Mouse (Mus musculus): ENCODE measurements around the gene Gm20696. TPM values are rescaled to one million over a fixed set of nuclear protein-coding genes. Genes with fewer than 3 reads are reported as not detected.

The Gm20696 gene
- polyA plus RNA-seq, 1 experiment from 2014 or later: 3.0 TPM

DNA sequence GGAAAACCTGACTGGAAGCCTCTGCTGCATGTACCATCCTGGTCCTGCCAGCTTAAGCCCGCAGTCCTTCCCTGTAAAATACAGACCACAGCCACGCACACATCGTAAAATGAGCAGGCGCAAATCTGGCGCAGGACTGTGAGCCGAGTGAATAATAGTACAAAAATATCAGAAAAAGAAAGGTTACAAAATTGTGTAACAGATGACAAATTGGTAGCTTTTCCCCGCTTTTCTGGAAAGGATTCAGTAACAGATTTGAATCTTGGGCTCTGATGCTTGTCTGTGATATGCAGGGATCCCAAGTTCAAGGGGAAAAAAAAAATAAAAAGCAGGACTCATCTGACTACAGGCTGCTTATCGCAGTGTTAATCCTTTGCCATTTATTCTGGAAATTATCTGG, 289.9 kb downstream of the Gm20696 start:
- WGBS: 80% methylated on average over 8 of the region's 8 CpGs
- no peak overlapping the region for H3K27ac ChIP-seq (ENCODE audit: low read depth, low read length)
- H3K4me2 ChIP-seq (ENCODE audit: low read depth, low read length): no peak overlapping the region
- ATAC-seq (ENCODE audit: low read depth): no peak
- H3K36me3 ChIP-seq (ENCODE audit: control insufficient read depth, insufficient read depth, low read length): no peaks in the 10 kb centered on the region
- no peaks in the 10 kb centered on the region for H3K9me3 ChIP-seq (ENCODE audit: control insufficient read depth, low read length)
- peaks cover 5% of the 10 kb centered on the region; the same call in 1 of the 2 replicates for H3K4me1 ChIP-seq (ENCODE audit: control insufficient read depth, insufficient read depth, low read length)
- no peak overlapping the region for H3K9ac ChIP-seq (replicated peaks; ENCODE audit: low read depth, low read length)
- no peak overlapping the region for H3K4me3 ChIP-seq (ENCODE audit: low read depth, low read length)
- H3K27me3 ChIP-seq (ENCODE audit: control insufficient read depth, insufficient read depth, low read length): no peaks in the 10 kb centered on the region

DNA sequence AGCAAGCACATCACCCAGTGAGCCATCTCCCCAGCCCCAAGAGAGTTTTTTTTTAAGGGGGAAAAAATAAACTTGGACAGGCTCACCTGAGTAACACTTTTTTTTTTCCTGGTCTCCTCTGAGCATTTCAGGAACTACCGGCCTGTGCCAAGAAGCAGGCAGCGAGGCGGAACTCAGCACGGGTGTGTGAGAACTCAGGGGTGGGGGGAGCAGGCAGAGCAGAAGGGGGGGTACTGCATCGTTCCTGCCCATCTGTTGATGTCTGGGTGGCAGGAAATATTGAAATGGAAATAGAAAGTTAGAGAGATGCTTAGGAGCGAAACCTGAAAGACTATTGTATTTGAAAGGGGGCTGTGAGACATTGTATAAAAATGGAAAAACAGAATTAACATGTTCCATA, 290.7 kb downstream of the Gm20696 start:
- no peak for ATAC-seq (ENCODE audit: low read depth)
- peaks cover 5% of the 10 kb centered on the region; the same call in 1 of the 2 replicates for H3K4me1 ChIP-seq (ENCODE audit: control insufficient read depth, insufficient read depth, low read length)
- no peak overlapping the region for H3K4me2 ChIP-seq (ENCODE audit: low read depth, low read length)
- H3K36me3 ChIP-seq (ENCODE audit: control insufficient read depth, insufficient read depth, low read length): no peaks in the 10 kb centered on the region
- WGBS: 62% methylated on average over 6 of the region's 6 CpGs
- no peak overlapping the region for H3K9ac ChIP-seq (replicated peaks; ENCODE audit: low read depth, low read length)
- H3K4me3 ChIP-seq (ENCODE audit: low read depth, low read length): no peak overlapping the region
- H3K27me3 ChIP-seq (ENCODE audit: control insufficient read depth, insufficient read depth, low read length): no peaks in the 10 kb centered on the region
- H3K9me3 ChIP-seq (ENCODE audit: control insufficient read depth, low read length): no peaks in the 10 kb centered on the region
- H3K27ac ChIP-seq (ENCODE audit: low read depth, low read length): no peak overlapping the region

DNA sequence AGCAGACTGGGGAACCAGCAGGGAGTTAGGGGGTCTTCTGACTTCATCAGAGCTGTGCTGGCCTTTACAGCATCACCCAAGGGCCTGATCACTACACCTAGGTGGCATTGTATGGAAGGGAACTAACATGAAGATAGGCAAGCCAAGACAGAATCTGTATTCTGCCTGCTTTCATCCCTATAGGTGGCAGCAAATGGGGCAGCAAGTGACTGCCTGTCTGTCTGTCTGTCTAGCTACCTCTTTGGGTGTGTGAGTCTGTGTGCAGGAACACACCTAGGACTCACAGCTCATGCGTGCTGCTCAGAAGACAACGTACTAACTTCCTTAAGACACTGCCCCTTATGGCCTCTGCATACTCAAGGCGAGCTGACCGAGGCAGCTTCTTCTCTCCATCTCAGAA, 291.2 kb downstream of the Gm20696 start:
- H3K27ac ChIP-seq (ENCODE audit: low read depth, low read length): no peak overlapping the region
- H3K36me3 ChIP-seq (ENCODE audit: control insufficient read depth, insufficient read depth, low read length): no peaks in the 10 kb centered on the region
- no peak for ATAC-seq (ENCODE audit: low read depth)
- no peaks in the 10 kb centered on the region for H3K27me3 ChIP-seq (ENCODE audit: control insufficient read depth, insufficient read depth, low read length)
- 57% methylated on average over 4 of the region's 4 CpGs for WGBS
- no peak overlapping the region for H3K9ac ChIP-seq (replicated peaks; ENCODE audit: low read depth, low read length)
- H3K4me2 ChIP-seq (ENCODE audit: low read depth, low read length): no peak overlapping the region
- peaks cover 5% of the 10 kb centered on the region; the same call in 1 of the 2 replicates for H3K4me1 ChIP-seq (ENCODE audit: control insufficient read depth, insufficient read depth, low read length)
- no peak overlapping the region for H3K4me3 ChIP-seq (ENCODE audit: low read depth, low read length)
- no peaks in the 10 kb centered on the region for H3K9me3 ChIP-seq (ENCODE audit: control insufficient read depth, low read length)

DNA sequence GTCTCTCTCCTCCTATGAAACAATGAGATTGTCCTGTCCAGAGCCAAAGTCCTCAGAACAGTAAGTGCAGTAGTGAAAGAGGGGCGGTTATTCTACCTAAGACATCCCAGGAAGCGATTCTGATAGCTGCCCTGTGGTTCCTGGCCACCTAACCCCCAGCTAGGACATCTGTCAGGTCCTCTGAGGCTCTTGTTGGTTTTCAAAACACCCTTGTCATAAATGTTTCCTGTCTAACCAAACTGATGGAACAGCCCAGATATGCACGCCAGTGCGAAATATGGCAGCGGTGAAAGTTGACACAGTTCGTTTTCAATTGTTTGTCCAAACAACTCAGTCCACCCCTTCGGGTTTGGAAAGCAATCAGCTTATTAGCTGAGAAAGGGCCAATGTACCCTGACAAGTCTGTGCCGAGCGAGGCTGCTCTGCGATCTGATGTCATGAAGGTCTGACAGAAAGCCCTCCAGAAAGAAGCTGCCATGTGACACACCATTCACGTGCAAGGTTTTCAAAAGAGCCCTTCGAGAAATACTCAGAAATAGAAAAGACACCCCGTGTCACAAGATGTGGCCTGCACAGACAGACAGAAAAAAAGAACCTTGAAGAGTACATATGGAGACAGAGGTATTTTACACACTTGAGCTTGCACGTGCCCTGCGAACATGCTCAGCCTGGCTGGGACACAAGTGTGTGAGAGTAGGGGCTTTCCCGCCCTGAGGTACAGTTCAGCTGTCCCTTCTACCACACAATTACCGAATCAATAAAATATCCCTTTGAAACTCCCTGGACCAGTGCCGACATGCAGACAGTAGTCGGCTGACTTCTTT, 291.9 kb downstream of the Gm20696 start:
- no peaks in the 10 kb centered on the region for H3K9me3 ChIP-seq (ENCODE audit: control insufficient read depth, low read length)
- ATAC-seq (ENCODE audit: low read depth): no peak
- peaks cover 5% of the 10 kb centered on the region; the same call in 1 of the 2 replicates for H3K4me1 ChIP-seq (ENCODE audit: control insufficient read depth, insufficient read depth, low read length)
- no peak overlapping the region for H3K4me2 ChIP-seq (ENCODE audit: low read depth, low read length)
- H3K4me3 ChIP-seq (ENCODE audit: low read depth, low read length): no peak overlapping the region
- H3K27ac ChIP-seq (ENCODE audit: low read depth, low read length): no peak overlapping the region
- 62% methylated on average over 19 of the region's 19 CpGs for WGBS
- no peaks in the 10 kb centered on the region for H3K36me3 ChIP-seq (ENCODE audit: control insufficient read depth, insufficient read depth, low read length)
- no peaks in the 10 kb centered on the region for H3K27me3 ChIP-seq (ENCODE audit: control insufficient read depth, insufficient read depth, low read length)
- H3K9ac ChIP-seq (replicated peaks; ENCODE audit: low read depth, low read length): no peak overlapping the region

DNA sequence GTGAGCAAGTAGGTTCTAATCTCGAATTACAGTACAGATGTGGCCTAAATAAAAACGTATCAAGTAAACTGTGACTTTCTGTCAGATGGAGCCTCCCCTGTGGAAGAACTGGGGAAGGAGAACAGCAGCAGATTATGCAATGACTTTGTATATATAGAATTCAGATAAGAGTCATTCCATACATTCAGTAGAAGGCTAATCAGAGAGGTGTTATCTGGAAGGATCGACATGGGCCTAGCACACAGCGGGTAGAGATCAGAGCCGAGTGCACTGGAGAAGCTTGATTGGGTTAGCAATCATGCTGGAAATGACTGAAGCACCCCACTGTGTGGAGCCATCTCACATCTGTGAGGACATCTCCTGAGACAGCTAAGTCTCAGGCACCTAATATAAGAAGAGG, 294.2 kb downstream of the Gm20696 start:
- Histone ChIP-seq H3K4me1 (ENCODE audit: control insufficient read depth, insufficient read depth, low read length) (peaks cover 5% of the 10 kb centered on the region; the same call in 1 of the 2 replicates), H3K4me2 (ENCODE audit: low read depth, low read length) (no peak overlapping the region), H3K36me3 (ENCODE audit: control insufficient read depth, insufficient read depth, low read length) (no peaks in the 10 kb centered on the region), H3K4me3 (ENCODE audit: low read depth, low read length) (no peak overlapping the region), H3K9me3 (ENCODE audit: control insufficient read depth, low read length) (no peaks in the 10 kb centered on the region), H3K27me3 (ENCODE audit: control insufficient read depth, insufficient read depth, low read length) (no peaks in the 10 kb centered on the region), H3K9ac (replicated peaks; ENCODE audit: low read depth, low read length) (no peak overlapping the region), H3K27ac (ENCODE audit: low read depth, low read length) (no peak overlapping the region)
- no peak for ATAC-seq (ENCODE audit: low read depth)
- 89% methylated on average over 5 of the region's 5 CpGs for WGBS

DNA sequence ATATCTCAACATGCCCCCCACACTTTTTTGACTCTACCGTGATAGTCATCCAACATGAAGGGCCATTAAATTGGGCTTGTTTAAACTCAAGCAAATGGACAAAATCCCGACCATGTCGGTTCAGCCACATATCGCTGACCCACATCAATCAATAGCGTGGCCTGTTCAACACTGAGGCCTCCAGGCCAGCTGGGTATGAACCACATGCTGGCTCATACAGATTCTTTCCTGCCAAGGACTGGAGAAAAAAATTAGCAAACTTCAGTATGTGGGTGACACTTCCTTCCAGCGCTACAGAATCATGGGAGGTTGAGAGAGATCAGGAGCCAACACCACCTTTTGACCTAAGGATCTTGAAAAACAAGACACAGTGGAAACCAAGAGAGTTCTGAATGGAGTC, 294.6 kb downstream of the Gm20696 start:
- H3K4me1 ChIP-seq (ENCODE audit: control insufficient read depth, insufficient read depth, low read length): peaks cover 5% of the 10 kb centered on the region; the same call in 1 of the 2 replicates
- H3K4me3 ChIP-seq (ENCODE audit: low read depth, low read length): no peak overlapping the region
- no peaks in the 10 kb centered on the region for H3K27me3 ChIP-seq (ENCODE audit: control insufficient read depth, insufficient read depth, low read length)
- no peaks in the 10 kb centered on the region for H3K9me3 ChIP-seq (ENCODE audit: control insufficient read depth, low read length)
- no peak overlapping the region for H3K4me2 ChIP-seq (ENCODE audit: low read depth, low read length)
- H3K36me3 ChIP-seq (ENCODE audit: control insufficient read depth, insufficient read depth, low read length): no peaks in the 10 kb centered on the region
- H3K27ac ChIP-seq (ENCODE audit: low read depth, low read length): no peak overlapping the region
- 87% methylated on average over 6 of the region's 6 CpGs for WGBS
- no peak for ATAC-seq (ENCODE audit: low read depth)
- no peak overlapping the region for H3K9ac ChIP-seq (replicated peaks; ENCODE audit: low read depth, low read length)

DNA sequence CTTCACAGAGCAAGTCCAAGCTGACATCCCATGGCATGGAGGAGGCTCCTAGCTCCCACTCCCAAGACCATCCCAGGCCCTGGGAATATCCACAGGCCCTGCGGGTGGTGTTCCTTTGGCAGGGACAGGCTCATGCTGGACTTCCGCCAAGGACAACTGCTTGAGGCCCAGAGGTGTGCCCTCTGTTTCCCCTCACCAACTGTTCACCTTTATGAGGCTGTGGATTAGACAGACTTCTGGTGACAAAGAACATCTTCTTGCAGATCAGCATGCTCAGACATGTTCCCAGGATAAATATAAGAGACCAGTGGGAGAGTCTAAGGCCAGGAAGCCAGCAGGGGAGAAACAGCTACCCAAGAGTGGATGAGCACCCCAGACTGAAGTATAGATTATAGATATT, 296.7 kb downstream of the Gm20696 start:
- WGBS: 94% methylated on average over 2 of the region's 2 CpGs
- H3K4me1 ChIP-seq (ENCODE audit: control insufficient read depth, insufficient read depth, low read length): no peaks in the 10 kb centered on the region
- no peaks in the 10 kb centered on the region for H3K27me3 ChIP-seq (ENCODE audit: control insufficient read depth, insufficient read depth, low read length)
- H3K9me3 ChIP-seq (ENCODE audit: control insufficient read depth, low read length): no peaks in the 10 kb centered on the region
- no peak overlapping the region for H3K4me2 ChIP-seq (ENCODE audit: low read depth, low read length)
- no peak overlapping the region for H3K27ac ChIP-seq (ENCODE audit: low read depth, low read length)
- H3K4me3 ChIP-seq (ENCODE audit: low read depth, low read length): no peak overlapping the region
- H3K9ac ChIP-seq (replicated peaks; ENCODE audit: low read depth, low read length): no peak overlapping the region
- H3K36me3 ChIP-seq (ENCODE audit: control insufficient read depth, insufficient read depth, low read length): no peaks in the 10 kb centered on the region
- ATAC-seq (ENCODE audit: low read depth): no peak

DNA sequence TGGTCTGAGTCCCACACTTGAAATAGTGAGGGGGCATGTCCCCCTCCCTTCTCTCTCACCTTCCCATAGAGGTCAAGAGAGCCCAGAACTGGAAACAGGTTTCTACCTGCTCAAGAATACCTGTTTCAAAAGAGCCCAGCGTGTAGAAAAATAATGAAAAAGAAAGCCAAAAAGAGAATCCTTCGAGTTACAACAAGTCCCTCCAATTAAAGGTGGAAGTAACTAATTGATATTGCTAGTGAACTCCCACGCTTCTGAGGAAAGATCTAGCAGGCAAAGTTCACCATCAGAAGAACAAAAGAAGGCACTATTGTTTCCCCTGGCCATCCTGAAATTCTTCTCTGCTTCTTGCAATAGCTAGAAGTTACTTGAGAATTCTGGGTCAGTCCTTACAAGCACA, 297.4 kb downstream of the Gm20696 start:
- H3K4me2 ChIP-seq (ENCODE audit: low read depth, low read length): no peak overlapping the region

DNA sequence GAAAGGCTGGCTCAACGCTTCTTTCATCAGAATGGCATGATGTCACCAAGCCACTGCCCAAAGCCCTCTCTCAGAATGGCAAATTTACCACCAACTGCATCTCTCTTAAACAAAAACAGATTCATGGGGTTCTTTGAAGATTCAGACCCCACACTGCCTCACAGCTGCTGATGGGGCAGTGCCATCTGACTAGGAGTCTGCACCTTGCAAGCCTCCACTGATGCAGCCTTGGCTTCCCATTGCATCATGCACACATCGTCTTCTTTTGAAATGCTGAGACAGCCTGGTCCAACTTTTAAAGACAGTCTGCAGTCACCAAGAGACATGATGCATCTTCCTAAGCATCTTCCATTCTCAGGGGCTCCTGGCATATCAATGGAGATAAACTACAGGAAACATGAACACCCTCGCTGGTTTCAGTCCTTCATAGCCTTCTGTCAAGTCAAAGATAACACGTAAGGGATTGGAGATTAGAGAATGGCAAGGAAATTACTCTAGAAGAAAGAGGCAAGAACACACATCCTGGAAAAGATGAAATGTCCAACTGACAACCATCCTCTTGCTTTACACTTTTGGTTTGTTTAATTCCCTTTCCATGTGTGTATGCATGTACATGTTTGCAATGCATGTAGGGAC, 298.4 kb downstream of the Gm20696 start:
- no peak overlapping the region for H3K4me3 ChIP-seq (ENCODE audit: low read depth, low read length)
- H3K4me2 ChIP-seq (ENCODE audit: low read depth, low read length): no peak overlapping the region
- no peaks in the 10 kb centered on the region for H3K9me3 ChIP-seq (ENCODE audit: control insufficient read depth, low read length)
- H3K9ac ChIP-seq (replicated peaks; ENCODE audit: low read depth, low read length): no peak overlapping the region
- H3K36me3 ChIP-seq (ENCODE audit: control insufficient read depth, insufficient read depth, low read length): no peaks in the 10 kb centered on the region
- 85% methylated on average over 4 of the region's 4 CpGs for WGBS
- ATAC-seq (ENCODE audit: low read depth): no peak
- H3K4me1 ChIP-seq (ENCODE audit: control insufficient read depth, insufficient read depth, low read length): no peaks in the 10 kb centered on the region
- H3K27me3 ChIP-seq (ENCODE audit: control insufficient read depth, insufficient read depth, low read length): no peaks in the 10 kb centered on the region
- H3K27ac ChIP-seq (ENCODE audit: low read depth, low read length): no peak overlapping the region

More for the DNA sequence above, 297.4 kb downstream of the Gm20696 start:
- Histone ChIP-seq H3K27ac (ENCODE audit: low read depth, low read length) (no peak overlapping the region), H3K4me3 (ENCODE audit: low read depth, low read length) (no peak overlapping the region), H3K27me3 (ENCODE audit: control insufficient read depth, insufficient read depth, low read length) (no peaks in the 10 kb centered on the region), H3K4me1 (ENCODE audit: control insufficient read depth, insufficient read depth, low read length) (no peaks in the 10 kb centered on the region), H3K9ac (replicated peaks; ENCODE audit: low read depth, low read length) (no peak overlapping the region), H3K36me3 (ENCODE audit: control insufficient read depth, insufficient read depth, low read length) (no peaks in the 10 kb centered on the region), H3K9me3 (ENCODE audit: control insufficient read depth, low read length) (no peaks in the 10 kb centered on the region)
- no peak for ATAC-seq (ENCODE audit: low read depth)
- 85% methylated on average over 3 of the region's 3 CpGs for WGBS
